In the genomic region with DNA sequence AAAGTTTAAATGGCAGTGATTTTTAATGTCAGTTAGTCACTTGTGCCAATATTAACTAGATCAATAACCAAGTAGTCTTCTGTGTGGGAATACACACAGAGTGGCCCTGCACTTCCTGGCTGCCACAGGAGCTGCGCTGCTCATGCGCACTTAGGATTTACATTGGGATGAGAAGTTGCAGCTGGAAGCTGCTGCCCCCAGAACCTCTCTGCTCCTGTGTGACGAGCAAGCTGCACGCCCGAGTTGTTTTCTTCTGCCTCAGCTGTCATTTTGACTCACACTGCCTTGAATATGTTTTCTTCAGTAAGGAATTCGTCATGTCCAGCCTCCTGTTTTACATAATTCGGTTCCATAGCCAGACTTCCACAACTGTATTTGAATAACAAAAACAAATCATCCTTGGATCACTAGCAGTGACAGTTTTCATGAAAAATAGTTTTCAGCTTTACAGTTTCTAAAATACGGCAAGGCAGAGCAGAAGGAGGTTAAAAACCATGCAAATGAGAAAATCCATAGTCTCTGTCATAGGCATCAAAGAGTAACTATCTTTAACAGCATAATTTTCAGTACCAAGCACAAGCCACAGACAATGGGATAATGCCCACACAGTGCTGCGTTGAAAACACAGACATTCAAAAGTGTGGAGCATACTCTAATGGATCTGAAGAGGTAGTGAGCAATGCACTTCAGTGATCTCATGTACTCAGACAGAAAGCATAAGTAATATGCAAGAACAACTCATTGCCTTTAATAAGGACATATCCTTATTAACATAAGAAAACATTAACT, we compare ENCODE assay signal across 11 mouse cellular contexts.
DNase-seq lines count a peak whose midpoint lies in the region; ATAC-seq and TF ChIP-seq lines count a peak whose summit lies in the region.
"Had no signal": no experiment of that assay in that cellular context is flagged by ENCODE, and none has a peak within 500 bp of the region (broad histone marks: within the 10 kb centered on the region; RNA-seq: fewer than 3 reads in every experiment).

No protein-coding gene starts in this region.

- H3K27ac ChIP-seq in lung, embryonic 14.5 days (ENCODE audit: low read depth): no peak overlapping the region
- peak overlapping the region; percentile 44; the same call in 1 of the 2 replicates for H3K27ac ChIP-seq in hindbrain, embryonic 13.5 days
- no peak overlapping the region for H3K27ac ChIP-seq in midbrain, embryonic 12.5 days (replicated peaks)
- H3K27ac ChIP-seq: limb, embryonic 15.5 days had no signal

- DNase-seq in frontal cortex, postnatal 36 days (ENCODE audit: low spot score in 2 of 2): peak; percentile 19 to 32
- DNase-seq in frontal cortex, postnatal 14 days (ENCODE audit: low spot score in 2 of 2): no peak
- DNase-seq in lung, embryonic 14.5 days: peak; percentile 82
- no peak for DNase-seq in lung, postnatal 36 days
- no peak for DNase-seq in thymus, postnatal 36 days
- DNase-seq: cerebellum, postnatal 25 days had no signal

- no peak overlapping the region for H3K9ac ChIP-seq in lung, embryonic 14.5 days
- H3K9ac ChIP-seq in hindbrain, embryonic 13.5 days: no peak overlapping the region
- no peak overlapping the region for H3K9ac ChIP-seq in midbrain, embryonic 12.5 days (replicated peaks)
- H3K9ac ChIP-seq: limb, embryonic 15.5 days had no signal

- WGBS in lung, embryonic 14.5 days: 35% methylated on average over 9 of the region's 9 CpGs
- WGBS in hindbrain, embryonic 13.5 days: 41% methylated on average over 9 of the region's 9 CpGs
- WGBS in midbrain, embryonic 12.5 days: 61% methylated on average over 9 of the region's 9 CpGs

- H3K36me3 ChIP-seq in lung, embryonic 14.5 days (ENCODE audit: insufficient read depth): no peaks in the 10 kb centered on the region
- H3K36me3 ChIP-seq in hindbrain, embryonic 13.5 days: no peaks in the 10 kb centered on the region
- no peaks in the 10 kb centered on the region for H3K36me3 ChIP-seq in midbrain, embryonic 12.5 days
- H3K36me3 ChIP-seq: limb, embryonic 15.5 days had no signal

- ATAC-seq in lung, embryonic 14.5 days (ENCODE audit: insufficient read depth): peak; percentile 99
- ATAC-seq in hindbrain, embryonic 13.5 days (ENCODE audit: low FRiP score): peak; percentile 57; the same call in 1 of the 2 replicates
- ATAC-seq in midbrain, embryonic 12.5 days (ENCODE audit: low FRiP score, low read depth): peak; percentile 49; the same call in 1 of the 2 replicates
- ATAC-seq in erythroid progenitor cell, adult 5-6 weeks (replicated peaks; ENCODE audit: low FRiP score, poor library complexity, severe bottlenecking): no peak
- ATAC-seq: CD4-positive, CD25-positive, alpha-beta regulatory T cell, adult 4 months had no signal

- no peaks in the 10 kb centered on the region for H3K4me1 ChIP-seq in lung, embryonic 14.5 days (ENCODE audit: insufficient read depth)
- H3K4me1 ChIP-seq in hindbrain, embryonic 13.5 days (replicated peaks): 0 out of 2 replicates have a peak, but pooled peaks cover 2% of the 10 kb centered on the region
- no peaks in the 10 kb centered on the region for H3K4me1 ChIP-seq in midbrain, embryonic 12.5 days
- H3K4me1 ChIP-seq: limb, embryonic 15.5 days had no signal

- no peaks in the 10 kb centered on the region for H3K27me3 ChIP-seq in lung, embryonic 14.5 days (ENCODE audit: insufficient read depth, low read length)
- no peaks in the 10 kb centered on the region for H3K27me3 ChIP-seq in hindbrain, embryonic 13.5 days
- H3K27me3 ChIP-seq in midbrain, embryonic 12.5 days: no peaks in the 10 kb centered on the region
- H3K27me3 ChIP-seq: limb, embryonic 15.5 days had no signal

- 0 out of 2 replicates have a peak, but pooled peaks cover 5% of the 10 kb centered on the region for H3K9me3 ChIP-seq in lung, embryonic 14.5 days (ENCODE audit: low read depth, low read length)
- peaks cover 8% of the 10 kb centered on the region; the same call in 1 of the 2 replicates for H3K9me3 ChIP-seq in hindbrain, embryonic 13.5 days
- H3K9me3 ChIP-seq in midbrain, embryonic 12.5 days: 0 out of 2 replicates have a peak, but pooled peaks cover 2% of the 10 kb centered on the region
- H3K9me3 ChIP-seq: limb, embryonic 15.5 days had no signal

- peak overlapping the region; percentile 15; the same call in 1 of the 2 replicates for H3K4me2 ChIP-seq in lung, embryonic 14.5 days
- H3K4me2 ChIP-seq in hindbrain, embryonic 13.5 days: 0 out of 2 replicates have a peak overlapping the region, but pooled peaks have one; percentile 19
- H3K4me2 ChIP-seq in midbrain, embryonic 12.5 days (replicated peaks): no peak overlapping the region
- H3K4me2 ChIP-seq: limb, embryonic 15.5 days had no signal

- TF ChIP-seq CTCF in lung, embryonic 14.5 days (IDR thresholded peaks at IDR 0.05; ENCODE audit: low read depth): no peak

- no peak overlapping the region for H3K4me3 ChIP-seq in lung, embryonic 14.5 days (ENCODE audit: low read depth, low read length)
- no peak overlapping the region for H3K4me3 ChIP-seq in hindbrain, embryonic 13.5 days
- no peak overlapping the region for H3K4me3 ChIP-seq in midbrain, embryonic 12.5 days
- H3K4me3 ChIP-seq: limb, embryonic 15.5 days had no signal

Comparison
In these comparisons a context has a peak if more than half of its experiments do, and no peak if none do; other contexts are left out.
1. DNase-seq: peak in frontal cortex, postnatal 36 days (2 of 2) and lung, embryonic 14.5 days (single experiment); none in frontal cortex, postnatal 14 days (0 of 2), lung, postnatal 36 days (single experiment) and thymus, postnatal 36 days (0 of 2).